Mouse (Mus musculus): ENCODE results near the gene Mfsd4b2. TPM values are rescaled to one million over a fixed set of nuclear protein-coding genes. Genes with fewer than 3 reads are reported as not detected.
"Not testable (repeated sequence)": the region's sequence is repeated elsewhere in the genome, so short reads cannot be mapped to it uniquely, and the experiment has no call there.

Mfsd4b2 gene
- polyA plus RNA-seq, 1 experiment from 2014 or later: not detected

DNA sequence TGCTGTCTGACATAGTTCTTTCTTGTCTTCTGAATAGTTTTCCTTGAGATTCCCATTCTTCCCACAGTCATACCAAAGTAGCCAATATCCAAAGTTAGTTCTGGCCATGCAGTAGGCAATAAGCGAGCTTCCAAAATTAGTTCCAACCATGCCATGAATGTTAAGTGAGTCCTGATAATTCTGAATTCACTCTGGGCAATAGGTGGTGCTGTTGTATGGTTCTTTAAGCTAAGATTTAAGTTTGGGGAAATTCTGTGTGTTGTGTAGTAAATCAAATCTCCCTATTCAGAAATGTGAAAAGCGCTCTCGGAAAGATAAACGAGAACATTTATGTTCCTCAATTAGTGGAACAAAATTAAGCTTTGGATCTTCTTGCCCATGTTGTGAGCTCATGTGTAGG, 31.5 kb upstream of the Mfsd4b2 start:
- no peak overlapping the region for H3K4me3 ChIP-seq (ENCODE audit: control insufficient read depth in 1 of 2, insufficient read depth in 1 of 2, low read depth in 1 of 2, low read length in 2 of 2)
- peaks cover 3 to 12% of the 10 kb centered on the region in 2 experiments; a peak in 3 of 4 replicates for H3K4me1 ChIP-seq (ENCODE audit: control insufficient read depth in 2 of 2, insufficient read depth in 2 of 2, low read length in 2 of 2)

DNA sequence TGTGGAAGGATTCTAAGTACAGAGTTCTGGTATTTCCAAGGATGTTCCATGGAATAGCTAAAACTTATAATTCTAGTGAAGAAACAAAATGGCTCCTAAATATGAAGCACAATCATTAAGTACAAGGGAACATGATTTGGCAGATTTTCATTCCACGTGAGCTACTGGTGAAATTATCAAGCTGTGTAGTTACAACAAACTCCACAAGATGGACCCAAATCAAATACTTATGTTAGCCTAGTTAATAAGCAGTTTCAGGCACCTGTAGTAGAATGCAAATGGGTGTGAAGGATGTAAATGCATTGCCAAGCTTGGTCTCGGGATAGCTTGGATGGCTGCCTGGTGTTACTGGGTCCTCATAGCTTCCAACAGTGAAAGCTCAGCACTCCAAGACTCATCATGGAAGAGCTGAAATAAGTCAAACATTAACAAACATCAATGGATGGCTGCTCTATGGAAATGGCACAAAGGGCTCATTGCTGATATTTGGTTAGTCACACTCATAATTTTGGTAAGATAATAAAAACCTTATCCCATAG, 29.7 kb upstream of the Mfsd4b2 start:
- no peak overlapping the region for H3K4me2 ChIP-seq (ENCODE audit: low read length)
- ATAC-seq (ENCODE audit: insufficient number of reproducible peaks, insufficient read depth, low FRiP score, low read depth): no peak
- no peak overlapping the region for H3K4me3 ChIP-seq (ENCODE audit: control insufficient read depth in 1 of 2, insufficient read depth in 1 of 2, low read depth in 1 of 2, low read length in 2 of 2)
- H3K27me3 ChIP-seq (ENCODE audit: control insufficient read depth, insufficient read depth, low read length): no peaks in the 10 kb centered on the region
- H3K36me3 ChIP-seq (ENCODE audit: control insufficient read depth, insufficient read depth, low read length): no peaks in the 10 kb centered on the region
- no peaks in the 10 kb centered on the region for H3K9me3 ChIP-seq (ENCODE audit: control insufficient read depth, low read length)
- no peak overlapping the region for H3K9ac ChIP-seq (ENCODE audit: low read length)
- H3K4me1 ChIP-seq (ENCODE audit: control insufficient read depth in 2 of 2, insufficient read depth in 2 of 2, low read length in 2 of 2): peaks cover 3 to 12% of the 10 kb centered on the region in 2 experiments; a peak in 3 of 4 replicates
- no peak overlapping the region for H3K27ac ChIP-seq (replicated peaks in 1 of 2; ENCODE audit: control insufficient read depth in 1 of 2, insufficient read depth in 1 of 2, low read depth in 2 of 2, low read length in 2 of 2)
- WGBS: 74% methylated on average over 2 of the region's 2 CpGs

More for the DNA sequence above, 31.5 kb upstream of the Mfsd4b2 start:
- WGBS: 57% methylated on average over 4 of the region's 4 CpGs
- H3K9ac ChIP-seq (ENCODE audit: low read length): no peak overlapping the region
- ATAC-seq (ENCODE audit: insufficient number of reproducible peaks, insufficient read depth, low FRiP score, low read depth): no peak
- no peaks in the 10 kb centered on the region for H3K36me3 ChIP-seq (ENCODE audit: control insufficient read depth, insufficient read depth, low read length)
- no peak overlapping the region for H3K4me2 ChIP-seq (ENCODE audit: low read length)
- no peaks in the 10 kb centered on the region for H3K27me3 ChIP-seq (ENCODE audit: control insufficient read depth, insufficient read depth, low read length)
- H3K9me3 ChIP-seq (ENCODE audit: control insufficient read depth, low read length): no peaks in the 10 kb centered on the region
- H3K27ac ChIP-seq (replicated peaks in 1 of 2; ENCODE audit: control insufficient read depth in 1 of 2, insufficient read depth in 1 of 2, low read depth in 2 of 2, low read length in 2 of 2): peak overlapping the region; percentile 21 to 39; a peak in 1 of 4 replicates

DNA sequence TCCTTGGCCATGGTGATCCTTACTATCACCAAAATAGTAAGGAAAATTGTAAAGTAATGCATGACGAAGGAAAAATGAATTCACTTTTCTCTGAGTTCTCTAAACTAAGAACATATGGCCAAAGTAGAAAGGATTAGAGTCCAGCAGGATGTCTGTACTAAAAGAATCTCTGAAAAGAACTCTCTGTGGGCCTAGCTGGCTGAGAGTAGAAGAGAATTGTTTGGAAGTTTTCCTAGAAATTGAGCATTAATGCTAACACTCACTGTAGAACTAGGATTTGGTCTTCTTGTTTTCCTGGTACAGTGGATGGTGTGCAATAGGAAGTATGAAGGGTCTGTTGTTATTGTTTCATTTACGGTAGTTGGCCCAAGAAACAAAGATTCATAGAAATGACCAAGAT, 28.4 kb upstream of the Mfsd4b2 start:
- no peaks in the 10 kb centered on the region for H3K9me3 ChIP-seq (ENCODE audit: control insufficient read depth, low read length)
- no peak overlapping the region for H3K4me3 ChIP-seq (ENCODE audit: control insufficient read depth in 1 of 2, insufficient read depth in 1 of 2, low read depth in 1 of 2, low read length in 2 of 2)
- H3K27me3 ChIP-seq (ENCODE audit: control insufficient read depth, insufficient read depth, low read length): no peaks in the 10 kb centered on the region
- H3K36me3 ChIP-seq (ENCODE audit: control insufficient read depth, insufficient read depth, low read length): no peaks in the 10 kb centered on the region
- H3K27ac ChIP-seq (replicated peaks in 1 of 2; ENCODE audit: control insufficient read depth in 1 of 2, insufficient read depth in 1 of 2, low read depth in 2 of 2, low read length in 2 of 2): no peak overlapping the region
- no peak overlapping the region for H3K4me2 ChIP-seq (ENCODE audit: low read length)
- ATAC-seq (ENCODE audit: insufficient number of reproducible peaks, insufficient read depth, low FRiP score, low read depth): no peak
- WGBS: 74% methylated on average over 2 of the region's 2 CpGs
- H3K9ac ChIP-seq (ENCODE audit: low read length): no peak overlapping the region
- H3K4me1 ChIP-seq (ENCODE audit: control insufficient read depth in 2 of 2, insufficient read depth in 2 of 2, low read length in 2 of 2): peaks cover 0 to 12% of the 10 kb centered on the region in 2 experiments; a peak in 3 of 4 replicates

DNA sequence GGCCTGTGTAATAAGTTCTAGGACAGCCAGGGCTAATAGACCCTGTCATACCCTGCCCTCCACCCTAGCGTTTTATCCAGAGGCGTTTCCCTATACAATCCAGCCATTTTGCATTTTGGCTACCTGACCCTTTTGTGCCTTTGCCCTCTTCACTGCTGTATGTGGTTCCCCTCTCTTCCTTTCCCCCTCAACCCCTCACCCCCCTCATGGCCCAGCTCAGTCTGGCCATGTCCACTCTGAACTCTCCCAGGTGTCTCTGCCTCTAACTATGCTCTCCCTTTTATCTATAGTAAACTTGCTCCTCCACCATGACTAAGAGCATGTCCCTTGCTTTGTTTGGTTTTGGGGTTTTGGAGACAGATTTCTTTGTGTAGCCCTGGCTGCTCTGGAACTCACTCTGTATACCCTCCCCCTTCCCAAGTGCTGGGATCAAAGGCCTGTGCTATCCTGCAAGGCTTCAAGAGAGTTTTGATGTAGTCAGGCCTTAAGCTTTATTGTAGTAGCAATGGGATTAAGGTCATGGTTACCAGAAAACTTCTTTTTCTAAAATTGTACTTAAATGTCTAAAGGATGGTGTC, 22.7 kb upstream of the Mfsd4b2 start:
- H3K27ac ChIP-seq (replicated peaks in 1 of 2; ENCODE audit: control insufficient read depth in 1 of 2, insufficient read depth in 1 of 2, low read depth in 2 of 2, low read length in 2 of 2): no peak overlapping the region
- ATAC-seq (ENCODE audit: insufficient number of reproducible peaks, insufficient read depth, low FRiP score, low read depth): no peak
- no peaks in the 10 kb centered on the region for H3K27me3 ChIP-seq (ENCODE audit: control insufficient read depth, insufficient read depth, low read length)
- no peaks in the 10 kb centered on the region for H3K9me3 ChIP-seq (ENCODE audit: control insufficient read depth, low read length)
- H3K4me2 ChIP-seq (ENCODE audit: low read length): no peak overlapping the region
- H3K4me3 ChIP-seq (ENCODE audit: control insufficient read depth in 1 of 2, insufficient read depth in 1 of 2, low read depth in 1 of 2, low read length in 2 of 2): no peak overlapping the region
- no peak overlapping the region for H3K9ac ChIP-seq (ENCODE audit: low read length)
- no peaks in the 10 kb centered on the region for H3K36me3 ChIP-seq (ENCODE audit: control insufficient read depth, insufficient read depth, low read length)
- WGBS: 94% methylated on average over 2 of the region's 2 CpGs
- H3K4me1 ChIP-seq (ENCODE audit: control insufficient read depth in 2 of 2, insufficient read depth in 2 of 2, low read length in 2 of 2): no peaks in the 10 kb centered on the region

DNA sequence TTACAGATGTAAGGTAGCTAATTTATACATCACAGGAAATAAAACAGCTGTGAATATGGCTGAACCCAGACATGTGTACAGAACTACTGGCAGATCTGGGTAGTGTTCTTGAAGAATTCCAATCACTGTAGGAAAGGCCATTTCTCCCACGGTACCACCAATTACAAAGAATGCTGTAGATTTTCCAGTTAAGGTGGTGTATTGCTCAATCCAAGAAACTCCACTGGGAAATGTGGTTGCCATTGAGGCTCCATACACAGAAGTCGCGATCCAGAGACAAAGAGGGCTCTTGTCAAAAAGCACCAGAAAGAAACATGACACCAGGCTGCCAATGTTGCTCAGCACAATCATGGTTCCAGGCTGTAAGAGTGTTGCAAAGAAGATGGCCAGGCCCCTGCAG, 20.5 kb upstream of the Mfsd4b2 start:
- H3K4me1 ChIP-seq (ENCODE audit: control insufficient read depth in 2 of 2, insufficient read depth in 2 of 2, low read length in 2 of 2); H3K27ac ChIP-seq (replicated peaks in 1 of 2; ENCODE audit: control insufficient read depth in 1 of 2, insufficient read depth in 1 of 2, low read depth in 2 of 2, low read length in 2 of 2); H3K36me3 ChIP-seq (ENCODE audit: control insufficient read depth, insufficient read depth, low read length); H3K27me3 ChIP-seq (ENCODE audit: control insufficient read depth, insufficient read depth, low read length); H3K9me3 ChIP-seq (ENCODE audit: control insufficient read depth, low read length); ATAC-seq (ENCODE audit: insufficient number of reproducible peaks, insufficient read depth, low FRiP score, low read depth); H3K4me3 ChIP-seq (ENCODE audit: control insufficient read depth in 1 of 2, insufficient read depth in 1 of 2, low read depth in 1 of 2, low read length in 2 of 2); H3K4me2 ChIP-seq (ENCODE audit: low read length); H3K9ac ChIP-seq (ENCODE audit: low read length): not testable (repeated sequence)
- 81% methylated on average over 3 of the region's 3 CpGs for WGBS

DNA sequence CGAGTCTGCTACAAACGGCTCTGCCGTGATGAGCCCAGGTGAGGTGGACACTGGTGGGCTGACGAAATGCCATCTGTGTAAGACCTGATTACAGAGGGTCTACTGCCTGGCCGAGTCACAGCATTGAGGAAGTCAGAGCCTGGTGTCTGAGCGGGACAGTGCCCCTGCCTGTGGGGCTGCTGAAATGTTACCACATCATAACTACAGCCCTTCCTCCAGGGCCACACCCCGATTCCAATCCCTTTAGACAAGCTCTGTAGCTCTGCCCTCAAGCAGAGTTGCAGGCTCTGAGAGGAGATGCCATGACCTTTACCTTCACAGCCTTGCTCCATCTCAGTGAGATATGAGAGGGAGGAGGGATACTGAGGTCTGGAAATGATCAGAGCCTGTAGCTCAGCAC, 9.8 kb upstream of the Mfsd4b2 start:
- Histone ChIP-seq H3K4me1 (ENCODE audit: control insufficient read depth in 2 of 2, insufficient read depth in 2 of 2, low read length in 2 of 2) (no peaks in the 10 kb centered on the region), H3K4me3 (ENCODE audit: control insufficient read depth in 1 of 2, insufficient read depth in 1 of 2, low read depth in 1 of 2, low read length in 2 of 2) (no peak overlapping the region), H3K9me3 (ENCODE audit: control insufficient read depth, low read length) (no peaks in the 10 kb centered on the region), H3K4me2 (ENCODE audit: low read length) (no peak overlapping the region), H3K36me3 (ENCODE audit: control insufficient read depth, insufficient read depth, low read length) (no peaks in the 10 kb centered on the region), H3K27me3 (ENCODE audit: control insufficient read depth, insufficient read depth, low read length) (no peaks in the 10 kb centered on the region), H3K9ac (ENCODE audit: low read length) (no peak overlapping the region), H3K27ac (replicated peaks in 1 of 2; ENCODE audit: control insufficient read depth in 1 of 2, insufficient read depth in 1 of 2, low read depth in 2 of 2, low read length in 2 of 2) (no peak overlapping the region)
- no peak for ATAC-seq (ENCODE audit: insufficient number of reproducible peaks, insufficient read depth, low FRiP score, low read depth)
- 74% methylated on average over 7 of the region's 7 CpGs for WGBS

DNA sequence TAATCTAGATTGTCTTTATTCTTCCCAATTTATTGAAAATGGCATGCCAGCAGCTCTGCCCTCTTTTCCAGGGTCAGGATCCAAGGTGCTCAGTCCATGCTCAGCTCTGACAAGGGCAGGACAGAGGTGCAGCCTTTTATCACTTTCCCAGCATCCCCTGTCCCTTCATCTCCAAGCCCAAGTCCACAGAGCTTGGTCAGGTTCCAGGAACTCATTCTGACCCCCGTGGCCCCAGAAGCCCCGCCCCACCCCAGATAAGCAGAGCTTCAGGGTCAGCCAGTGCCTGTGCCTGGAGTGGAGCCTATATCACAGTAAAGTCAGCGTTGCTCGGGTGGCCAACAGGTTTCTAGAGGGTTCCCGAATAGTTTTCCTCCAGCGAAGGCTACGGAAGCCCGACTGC, 2.2 kb downstream of the Mfsd4b2 start:
- not testable (repeated sequence) for H3K4me2 ChIP-seq (ENCODE audit: low read length); H3K9me3 ChIP-seq (ENCODE audit: control insufficient read depth, low read length); H3K27ac ChIP-seq (replicated peaks in 1 of 2; ENCODE audit: control insufficient read depth in 1 of 2, insufficient read depth in 1 of 2, low read depth in 2 of 2, low read length in 2 of 2); H3K36me3 ChIP-seq (ENCODE audit: control insufficient read depth, insufficient read depth, low read length); H3K9ac ChIP-seq (ENCODE audit: low read length); H3K4me1 ChIP-seq (ENCODE audit: control insufficient read depth in 2 of 2, insufficient read depth in 2 of 2, low read length in 2 of 2); H3K4me3 ChIP-seq (ENCODE audit: control insufficient read depth in 1 of 2, insufficient read depth in 1 of 2, low read depth in 1 of 2, low read length in 2 of 2); H3K27me3 ChIP-seq (ENCODE audit: control insufficient read depth, insufficient read depth, low read length); ATAC-seq (ENCODE audit: insufficient number of reproducible peaks, insufficient read depth, low FRiP score, low read depth)
- 39% methylated on average over 8 of the region's 8 CpGs for WGBS

DNA sequence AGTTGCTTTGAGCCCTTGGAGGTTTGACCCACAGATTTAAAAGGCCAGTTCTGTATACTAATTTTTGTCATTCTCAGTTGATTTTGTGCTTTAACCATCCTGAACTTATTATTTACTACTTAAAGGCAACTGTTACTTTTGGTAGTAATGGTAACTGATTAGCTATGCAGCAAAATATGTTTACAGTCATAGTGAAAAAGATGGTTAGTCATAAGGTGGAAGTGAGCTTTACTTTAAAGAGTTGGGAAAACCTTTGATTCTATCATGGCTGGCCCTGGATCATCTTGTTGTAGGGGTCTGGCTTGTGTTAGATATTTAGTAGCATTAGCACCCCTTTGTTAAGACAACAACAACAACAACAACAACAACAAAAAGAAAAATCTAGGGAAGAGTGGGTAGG, 14.1 kb downstream of the Mfsd4b2 start:
- Histone ChIP-seq H3K27ac (replicated peaks in 1 of 2; ENCODE audit: control insufficient read depth in 1 of 2, insufficient read depth in 1 of 2, low read depth in 2 of 2, low read length in 2 of 2) (no peak overlapping the region), H3K36me3 (ENCODE audit: control insufficient read depth, insufficient read depth, low read length) (no peaks in the 10 kb centered on the region), H3K9me3 (ENCODE audit: control insufficient read depth, low read length) (no peaks in the 10 kb centered on the region), H3K4me3 (ENCODE audit: control insufficient read depth in 1 of 2, insufficient read depth in 1 of 2, low read depth in 1 of 2, low read length in 2 of 2) (no peak overlapping the region), H3K27me3 (ENCODE audit: control insufficient read depth, insufficient read depth, low read length) (no peaks in the 10 kb centered on the region), H3K4me1 (ENCODE audit: control insufficient read depth in 2 of 2, insufficient read depth in 2 of 2, low read length in 2 of 2) (no peaks in the 10 kb centered on the region), H3K4me2 (ENCODE audit: low read length) (no peak overlapping the region), H3K9ac (ENCODE audit: low read length) (no peak overlapping the region)
- no peak for ATAC-seq (ENCODE audit: insufficient number of reproducible peaks, insufficient read depth, low FRiP score, low read depth)

All from heart, embryonic 14.5 days (tissue).